Mouse (Mus musculus): ENCODE measurements around the gene Elovl3.

DNA sequence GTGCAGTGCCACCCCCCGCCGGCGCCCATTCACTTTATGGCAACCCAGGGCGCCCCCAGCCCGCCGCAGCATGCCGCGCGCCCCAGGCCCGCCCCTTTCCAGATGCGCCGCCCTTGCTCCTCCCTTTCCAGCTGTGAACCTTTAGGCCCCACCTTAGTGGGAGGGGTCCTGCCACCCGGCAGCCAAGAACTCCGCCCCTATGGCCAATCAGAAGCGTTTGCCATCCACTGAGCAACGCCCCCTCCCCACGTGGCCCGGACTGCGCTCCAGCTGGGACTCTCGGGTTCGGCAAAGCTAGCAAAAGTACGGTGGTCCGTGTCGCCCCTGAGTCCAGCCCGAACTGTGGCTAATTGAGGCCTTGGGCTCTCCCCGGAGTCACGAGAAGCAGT lies 16.7 kb downstream of the Elovl3 start:
- no peak for TF ChIP-seq GATA1 (IDR thresholded peaks at IDR 0.05; ENCODE audit: low read length)
- TF ChIP-seq TAL1 (IDR thresholded peaks at IDR 0.05; ENCODE audit: low read length) = no peak
